Mouse (Mus musculus) urinary bladder, adult 2 months (tissue): ENCODE results near the gene Psd4. TPM values are rescaled to one million over a fixed set of nuclear protein-coding genes. Genes with fewer than 3 reads are reported as not detected.

ENCODE experiments used
- DNase-seq: peaks from one replicate; pipeline ENCODE4 v3.0.0; 2022; ENCODE audit warnings: low spot score
- polyA plus RNA-seq: library from polyadenylated mRNA; depleted of rRNA; stranded (reverse); fragments of >200 nt; gene quantifications from 2 replicates; pipeline ENCODE4 v1.2.3, GENCODE M21; 2012; rRNA removed

Psd4 gene
- polyA plus RNA-seq = 17.9 and 22.3 TPM in 2 replicates

DNA sequence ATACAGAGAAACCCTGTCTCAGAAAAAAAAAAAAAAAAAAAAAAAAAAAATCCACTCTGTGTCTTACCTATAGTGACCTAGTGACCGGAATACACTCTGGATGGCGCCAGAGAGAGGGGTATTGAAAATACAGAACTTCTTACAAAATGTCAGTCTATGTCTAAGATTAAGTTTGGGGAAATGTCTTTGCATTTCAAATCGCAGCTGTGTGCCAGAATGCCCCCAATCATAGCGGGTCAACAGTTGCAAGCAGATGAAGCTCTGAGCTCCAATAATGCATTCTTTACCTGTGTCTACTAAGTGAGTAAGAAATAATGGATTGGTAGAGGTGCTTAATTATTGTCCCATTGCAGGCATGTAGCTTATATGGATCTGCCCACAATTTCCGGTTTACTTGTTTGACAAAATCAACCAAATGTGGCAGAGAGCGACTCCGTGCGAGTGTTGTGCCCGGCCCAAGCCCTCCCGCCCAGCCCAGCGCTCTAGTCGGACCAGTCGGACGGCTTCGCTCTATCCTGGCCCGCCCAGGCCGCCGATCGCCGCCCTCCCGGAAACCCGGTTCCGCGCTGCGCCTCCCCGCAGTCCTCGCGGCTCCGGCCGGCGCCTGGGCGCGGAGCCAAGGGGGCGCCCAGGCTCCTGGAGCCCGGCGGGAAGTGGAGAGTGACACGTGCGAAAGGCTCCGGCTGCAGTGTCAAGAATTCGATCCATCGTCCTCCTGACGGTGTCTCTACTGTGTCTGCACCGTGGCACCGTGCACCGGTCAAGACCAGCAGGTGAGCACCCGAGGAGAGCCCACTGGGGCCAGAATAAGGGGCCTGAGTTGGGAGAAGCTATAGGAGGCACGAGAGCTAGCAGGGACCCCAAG lies at the start of gene Psd4:
TSS of gene Psd4 (plus strand) at position 551 of the 865 bp plus-strand sequence.
- peak; percentile 70 for DNase-seq

DNA sequence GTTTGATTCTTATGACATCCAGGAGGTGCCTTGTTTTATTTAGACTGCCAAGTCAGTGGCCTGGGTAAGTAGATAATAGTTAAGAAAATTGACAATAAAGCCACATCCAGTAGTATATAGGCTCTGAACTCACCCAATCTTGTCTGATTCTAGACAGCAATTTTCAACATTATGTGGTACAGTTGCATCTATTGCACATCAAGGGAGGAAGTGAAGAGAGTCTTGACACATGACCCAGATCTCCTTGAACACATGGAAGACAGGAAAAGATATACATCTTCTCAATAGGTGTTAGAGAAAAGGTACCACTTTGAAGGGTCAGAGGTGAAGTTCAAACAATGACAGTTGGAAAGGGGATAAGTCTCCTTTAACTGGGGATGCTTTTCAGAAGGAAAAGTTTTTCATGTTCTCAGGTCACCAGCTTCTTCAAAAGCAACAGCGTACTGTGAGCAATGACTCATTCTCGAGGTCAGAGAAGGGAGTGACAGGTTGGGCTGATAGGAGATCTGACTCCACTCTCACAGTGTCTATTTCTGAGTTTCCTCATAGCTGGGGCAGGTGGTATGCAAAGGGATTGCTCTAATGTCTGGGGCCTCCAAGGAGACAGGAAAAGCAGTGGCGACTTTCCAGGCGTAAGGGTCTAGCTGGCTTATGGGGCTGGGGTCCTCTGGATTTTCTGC lies 49.3 kb upstream of the Psd4 start:
- no peak for DNase-seq

DNA sequence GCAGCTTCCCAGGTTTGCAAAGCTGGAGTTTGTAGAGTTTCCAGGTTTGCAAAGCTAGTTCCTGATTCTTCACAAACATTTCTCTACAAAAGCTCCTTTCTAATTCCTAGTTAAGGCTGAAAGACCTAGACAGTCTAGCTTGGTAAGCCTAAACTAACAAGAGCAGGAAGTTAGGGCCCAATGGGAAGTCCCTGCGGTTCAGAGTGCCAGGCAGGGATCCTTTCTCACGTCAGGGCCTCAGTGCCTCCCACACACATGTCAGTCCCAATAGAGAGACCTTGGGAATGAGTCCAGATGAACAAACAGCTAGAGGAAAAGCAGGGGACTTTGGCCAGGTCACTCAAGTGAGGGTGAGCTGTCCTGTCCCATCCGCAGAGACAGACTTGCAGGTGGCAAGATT lies 32.0 kb upstream of the Psd4 start:
- DNase-seq = no peak

DNA sequence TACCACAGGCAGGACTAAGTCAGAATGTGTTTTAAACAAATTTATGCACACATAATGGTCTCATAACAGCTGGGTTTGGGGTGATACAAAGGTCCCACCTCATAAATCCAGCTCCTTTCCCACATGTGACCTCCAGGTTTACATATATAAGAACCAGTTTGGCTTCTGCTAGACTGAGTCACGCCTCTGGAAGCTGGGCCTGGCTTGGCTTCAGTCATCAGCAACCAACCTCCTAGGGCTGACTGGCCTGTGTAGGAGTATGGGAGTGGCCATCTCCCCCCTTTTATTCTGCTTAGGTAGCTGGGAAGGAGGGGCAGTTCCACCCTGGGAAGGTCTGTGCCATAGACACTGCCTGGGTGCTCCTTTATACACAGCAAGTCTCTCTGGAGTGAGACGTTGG lies 30.8 kb upstream of the Psd4 start, which contains the start of gene Il1rn:
TSS of gene Il1rn (plus strand) at position 309 of the 400 bp plus-strand sequence.
- DNase-seq = no peak

DNA sequence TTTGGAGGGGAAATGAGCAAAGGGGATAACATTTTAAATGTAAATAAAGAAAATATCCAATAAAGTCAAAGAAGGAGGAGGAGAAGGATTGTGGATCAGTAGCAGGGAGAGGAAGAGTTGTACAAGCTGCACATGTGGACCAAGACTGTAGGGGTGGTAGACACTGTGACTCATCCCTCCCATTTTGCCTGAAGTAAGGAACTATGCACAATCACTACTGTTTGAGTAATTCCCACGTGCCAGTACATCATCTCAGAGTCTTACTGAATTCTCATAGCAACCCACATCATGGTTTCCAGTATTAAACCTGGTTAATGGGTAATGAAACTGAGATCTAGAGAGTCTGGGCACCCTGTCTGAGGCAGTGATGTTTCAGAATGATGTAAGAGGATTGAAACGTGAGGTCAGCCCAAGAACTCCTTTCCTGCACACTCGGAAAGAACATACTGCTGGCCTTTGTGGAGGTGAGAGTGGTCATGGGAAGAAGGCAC lies 25.9 kb upstream of the Psd4 start:
- no peak for DNase-seq

DNA sequence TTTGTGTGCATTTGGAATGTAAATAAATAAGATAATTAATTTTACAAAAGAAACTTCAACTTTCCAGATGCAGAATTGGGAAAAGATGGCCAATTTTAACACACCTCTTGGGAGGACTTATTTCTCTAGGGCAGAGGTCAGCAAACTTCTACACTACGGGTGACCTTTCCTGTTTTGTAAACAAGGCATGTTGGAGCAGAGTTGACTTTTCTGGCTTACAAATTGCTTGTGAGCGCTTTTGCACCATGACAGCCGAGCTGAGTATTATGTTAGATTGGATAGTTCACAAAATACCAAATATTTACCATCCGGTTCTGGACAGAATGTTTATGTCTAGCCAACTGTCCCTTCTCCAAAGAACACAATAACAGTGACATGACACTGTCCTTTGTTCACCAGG lies 22.8 kb upstream of the Psd4 start:
- DNase-seq = no peak

DNA sequence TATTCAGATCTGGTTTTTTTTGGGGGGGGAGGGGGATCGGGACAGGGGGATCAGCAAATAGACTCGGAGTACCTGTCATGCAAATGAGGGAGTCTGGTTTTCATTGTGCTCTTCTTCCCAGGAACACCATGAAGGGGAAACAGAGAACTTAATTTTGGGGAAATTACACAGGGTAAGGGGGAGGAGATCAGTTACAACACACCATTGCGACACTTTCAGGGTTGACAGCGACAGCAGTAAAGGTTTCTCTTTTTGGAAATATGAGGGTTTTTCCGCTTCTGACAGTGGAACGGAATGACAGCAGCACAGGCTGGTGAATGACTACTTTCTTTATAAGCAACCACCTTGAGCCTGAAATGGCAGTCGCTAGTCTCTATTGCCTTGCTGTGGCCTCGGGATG lies 22.3 kb upstream of the Psd4 start:
- DNase-seq = no peak

DNA sequence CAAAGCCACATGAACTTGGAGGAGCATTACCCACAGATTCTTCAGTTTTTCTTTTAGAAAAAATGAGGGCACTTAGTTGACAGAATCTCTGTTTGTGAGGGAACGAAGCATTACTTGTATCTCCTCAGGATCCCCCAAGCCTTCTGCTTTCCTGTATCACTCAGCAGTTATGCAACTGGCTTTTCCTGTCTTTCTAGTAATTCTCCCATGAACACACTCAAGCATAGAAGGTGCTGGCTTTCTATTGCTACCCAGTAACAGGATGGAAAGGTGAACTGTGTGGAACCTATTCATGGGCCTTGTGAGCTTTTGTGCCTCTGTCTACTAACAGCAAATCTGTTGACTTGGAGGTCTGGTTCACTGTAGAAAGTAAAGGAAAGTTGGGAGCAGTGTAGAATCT lies 19.5 kb upstream of the Psd4 start:
- no peak for DNase-seq

DNA sequence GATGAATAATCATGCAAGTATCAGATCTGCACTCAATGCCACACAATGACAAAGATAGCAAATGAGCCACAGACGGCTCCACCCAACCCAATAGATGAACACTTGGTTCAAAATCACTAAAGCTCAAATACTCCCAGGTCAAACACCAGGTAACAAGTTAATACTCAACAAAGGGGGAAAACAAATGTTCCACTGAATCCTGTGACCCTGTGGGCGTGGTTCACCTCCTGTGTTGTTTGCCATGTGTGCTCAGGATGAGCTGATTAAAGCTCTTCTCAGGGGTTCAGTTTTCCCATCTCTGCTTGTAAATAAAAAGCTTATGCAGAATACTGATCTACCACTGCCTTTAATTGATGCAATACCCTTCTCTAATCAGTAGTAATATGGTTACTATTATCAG lies 16.2 kb upstream of the Psd4 start:
- DNase-seq = no peak

DNA sequence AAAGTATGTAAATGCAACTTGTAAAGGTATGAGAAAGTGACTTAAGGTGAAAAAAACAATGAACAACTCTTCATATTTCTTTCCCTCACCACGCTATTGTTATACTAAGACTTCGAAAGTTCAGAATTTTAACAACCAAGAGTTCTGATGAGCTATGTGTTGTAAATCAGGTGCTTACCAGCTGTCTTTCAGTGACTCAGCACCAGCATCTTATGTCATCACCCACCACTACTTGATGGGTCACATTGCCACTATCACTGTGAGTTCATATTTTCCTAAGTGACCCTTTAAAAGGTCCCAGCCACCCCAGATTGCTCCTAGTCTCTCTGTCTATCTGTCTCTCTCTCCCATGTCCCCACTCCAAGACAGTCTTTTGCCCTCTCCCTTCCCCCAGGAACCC lies 14.3 kb upstream of the Psd4 start:
- no peak for DNase-seq

DNA sequence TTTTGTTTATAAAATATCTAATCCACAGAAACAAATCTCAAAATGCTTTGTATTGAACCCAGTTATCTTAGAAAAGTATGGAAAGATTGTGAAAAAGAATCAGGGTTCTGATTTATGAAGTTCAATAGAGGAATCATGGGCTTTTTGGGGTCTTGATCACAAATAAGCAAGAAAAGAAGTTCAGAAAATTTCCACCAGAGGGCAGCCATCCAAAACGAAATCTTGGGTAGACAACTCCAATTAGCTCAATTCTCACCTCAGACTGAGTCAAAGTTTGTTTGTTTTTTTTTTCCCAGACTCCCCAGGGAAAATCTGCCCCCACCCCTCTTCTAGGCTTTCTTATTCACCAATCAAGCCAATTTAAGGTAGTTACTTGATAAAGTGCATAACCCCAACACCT lies 9.7 kb upstream of the Psd4 start:
- DNase-seq = no peak

DNA sequence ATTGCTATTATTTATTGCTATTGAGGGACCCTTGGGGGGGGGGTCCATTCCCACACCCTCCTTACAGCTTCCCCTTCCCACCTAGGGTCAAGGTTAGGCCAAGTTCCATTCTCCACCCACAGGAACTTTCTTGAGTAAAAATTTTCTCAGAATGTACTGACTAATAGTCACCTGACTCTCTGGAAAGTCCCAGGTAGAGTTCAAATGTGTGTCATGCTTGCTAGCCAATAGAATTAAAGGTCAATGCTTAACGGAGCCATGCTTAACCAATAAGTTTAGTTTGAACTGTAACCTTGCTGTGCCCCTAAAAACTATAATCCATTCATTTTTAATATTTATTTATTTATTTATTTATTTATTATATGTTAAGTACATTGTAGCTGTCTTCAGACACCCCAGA lies 8.0 kb upstream of the Psd4 start:
- DNase-seq = no peak

DNA sequence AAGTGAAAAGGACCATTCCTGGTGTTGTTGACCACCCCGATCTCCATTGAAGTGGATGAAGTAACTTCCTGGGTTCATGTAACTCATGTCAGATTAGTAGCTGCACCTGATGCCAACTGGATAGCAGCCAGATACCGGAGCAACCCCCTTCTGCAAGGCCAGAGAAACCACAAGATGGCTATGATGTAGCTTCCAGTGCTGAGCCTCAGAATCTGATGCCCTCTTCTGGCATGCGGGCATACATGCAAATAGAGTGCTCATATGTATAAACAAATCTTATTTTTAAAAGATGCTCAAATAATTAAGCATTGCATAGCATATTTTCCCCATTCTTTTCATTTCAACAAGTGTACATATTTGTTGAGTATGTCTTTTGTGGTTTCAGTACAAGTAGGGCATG lies 3.6 kb upstream of the Psd4 start:
- DNase-seq = no peak

DNA sequence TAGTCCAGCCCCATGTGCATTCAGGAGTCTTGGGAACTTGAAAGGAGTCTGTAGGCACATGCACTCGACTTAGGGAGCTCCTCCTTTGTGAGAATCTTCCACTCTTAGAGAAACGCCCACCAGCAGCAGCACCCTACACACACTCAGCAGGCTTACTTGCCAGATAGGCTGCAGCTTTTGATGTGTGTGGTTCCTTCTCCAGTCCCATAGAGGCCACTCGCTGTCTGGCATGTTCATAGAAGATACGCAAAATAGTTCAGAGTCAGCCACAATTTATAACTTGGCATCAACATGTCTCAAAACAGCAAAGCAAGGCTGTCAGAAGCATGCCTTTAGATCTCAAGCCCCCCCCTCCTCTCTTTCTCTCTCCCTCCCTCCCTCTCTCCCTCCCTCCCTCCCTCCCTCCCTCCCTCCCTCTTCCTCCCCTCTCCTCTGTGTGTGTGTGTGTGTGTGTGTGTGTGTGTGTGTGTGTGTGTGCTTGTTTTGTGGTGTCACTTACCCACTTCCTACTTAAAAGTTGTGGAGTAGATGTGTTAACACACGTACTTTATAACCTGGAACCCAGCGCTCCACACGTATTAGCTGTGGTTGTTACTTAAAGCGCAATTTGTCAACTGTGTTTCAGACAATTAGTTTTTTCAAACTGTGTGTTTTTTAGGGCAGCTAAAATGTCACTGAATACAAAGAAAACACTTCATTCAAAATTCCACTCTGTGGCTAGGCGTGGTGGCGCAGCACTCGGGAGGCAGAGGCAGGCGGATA lies 985 bp upstream of the Psd4 start:
- DNase-seq = no peak

DNA sequence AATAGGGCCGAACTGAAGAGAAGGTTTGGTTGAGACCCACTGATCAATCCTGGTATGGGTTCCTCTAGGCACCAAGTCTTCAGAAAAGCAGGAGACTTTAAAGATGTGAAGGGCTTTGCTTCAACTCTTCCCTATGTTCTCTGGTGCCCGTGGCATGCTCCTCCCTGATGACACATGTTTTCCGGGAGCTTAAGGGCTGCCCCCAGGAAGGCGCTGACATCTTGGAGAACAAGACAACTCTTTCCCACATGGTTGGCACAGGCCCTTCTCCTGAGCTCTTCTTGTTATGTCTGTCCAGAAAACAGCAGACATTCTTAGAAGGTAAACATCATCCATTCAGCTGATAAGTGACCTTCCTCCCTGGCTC lies 498 bp downstream of the Psd4 start:
- DNase-seq = no peak

DNA sequence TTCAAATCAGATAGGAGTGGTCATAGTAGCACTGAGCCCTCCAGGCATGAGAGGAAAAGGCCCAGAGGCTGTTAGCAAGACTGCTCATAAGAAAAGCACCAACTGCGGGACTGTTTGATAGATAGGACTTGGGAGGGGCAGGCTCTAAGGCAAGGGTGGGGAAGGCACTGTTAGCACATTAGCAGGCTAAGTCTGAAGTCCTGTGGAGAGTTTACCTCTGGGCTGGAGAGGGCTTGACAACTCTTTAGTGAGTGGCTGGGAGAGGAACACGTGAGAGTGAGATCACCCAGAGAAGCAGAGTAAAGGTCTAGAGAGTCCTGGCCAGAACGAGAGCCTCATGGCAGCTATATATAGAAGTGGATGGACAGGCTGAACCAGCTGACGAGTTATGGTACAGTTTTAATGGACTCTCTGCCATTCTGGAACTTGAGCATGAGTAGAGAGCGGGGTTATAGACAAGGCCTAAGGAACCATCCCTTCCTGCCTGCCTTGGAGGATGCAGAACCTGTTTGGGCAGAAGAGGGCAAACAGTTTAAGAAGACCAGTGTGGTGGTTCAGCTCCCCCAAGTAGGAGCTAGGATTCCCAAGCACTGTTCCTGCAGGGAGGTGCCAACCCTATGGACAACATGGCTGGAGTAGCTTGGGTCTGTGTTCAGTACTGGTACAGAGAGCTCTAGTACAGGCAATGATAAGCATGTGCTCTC lies 11.5 kb downstream of the Psd4 start:
- no peak for DNase-seq

DNA sequence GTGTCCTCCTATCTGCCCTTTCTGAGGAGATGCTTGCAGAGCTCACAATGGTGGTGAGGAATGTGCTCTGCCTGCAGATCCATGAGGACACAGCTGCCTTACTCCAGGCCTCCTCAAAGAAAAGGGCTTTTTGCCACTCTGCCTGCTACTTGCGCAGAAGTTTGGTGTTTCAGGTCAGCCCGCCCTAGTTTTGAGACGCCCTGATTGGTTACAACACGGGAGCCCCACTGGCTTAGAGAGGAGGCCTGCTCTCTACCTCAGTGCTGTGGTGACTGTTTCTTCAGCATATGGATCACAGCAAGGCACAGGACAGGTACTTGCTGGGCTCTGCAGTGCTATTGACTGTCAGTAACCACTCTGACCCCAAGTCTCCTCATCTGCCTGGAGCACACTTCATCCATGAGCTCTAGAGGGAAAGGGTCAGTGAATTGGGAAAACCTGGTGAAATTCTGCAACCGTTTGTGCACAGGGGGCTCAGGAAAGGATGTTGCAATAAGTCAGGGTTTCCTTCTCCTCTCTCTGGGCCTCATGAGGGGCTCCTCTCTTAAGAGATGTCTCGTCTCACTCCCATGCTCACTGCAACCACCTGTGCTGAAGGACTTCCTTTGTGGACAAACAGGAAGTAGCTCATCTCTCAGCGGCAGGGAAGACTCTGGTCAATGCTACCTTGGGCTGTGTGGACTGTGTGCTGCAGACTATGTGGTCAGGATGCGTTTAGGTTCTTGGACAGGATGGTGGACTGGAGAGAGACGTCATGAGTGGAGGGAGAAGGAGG lies 15.3 kb downstream of the Psd4 start:
- DNase-seq = no peak

DNA sequence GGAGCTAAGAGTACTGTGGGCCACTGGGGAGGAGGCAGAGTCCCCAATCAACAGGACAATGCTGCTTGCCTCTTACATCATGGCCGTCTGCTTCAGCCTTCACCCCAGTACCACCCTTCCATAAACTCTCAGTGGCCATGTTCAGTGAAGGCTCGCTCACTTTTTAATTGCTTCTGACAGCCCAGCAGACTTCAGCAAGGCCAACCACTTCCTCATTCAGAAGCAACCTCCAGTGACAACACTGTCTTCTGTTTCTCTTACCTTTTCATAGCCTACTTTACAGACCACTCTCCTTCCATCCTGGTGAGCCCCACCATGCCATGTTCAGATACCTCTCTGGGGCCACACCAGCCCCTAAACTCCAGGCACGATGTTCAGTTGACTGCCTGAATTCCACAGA lies 16.3 kb downstream of the Psd4 start:
- no peak for DNase-seq

DNA sequence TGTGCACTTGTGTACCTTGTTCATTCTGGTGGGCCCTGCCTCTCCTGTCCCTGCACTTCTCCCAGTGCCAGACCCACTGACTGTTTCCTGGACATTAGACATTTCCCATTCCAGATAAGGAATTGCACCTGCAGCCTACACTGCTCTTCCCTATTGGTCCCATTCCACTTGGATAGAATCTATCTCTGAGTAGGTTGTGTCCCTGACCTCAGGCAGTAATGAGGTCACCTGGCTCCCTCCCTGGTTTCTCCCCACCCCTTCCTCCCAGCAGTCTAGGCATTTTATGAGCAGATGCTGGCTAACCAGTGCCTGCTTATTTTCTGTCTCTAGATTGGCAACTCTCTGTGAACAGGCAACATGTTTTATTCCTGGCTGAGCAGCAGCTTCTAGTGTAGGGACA lies 17.0 kb downstream of the Psd4 start:
- DNase-seq = no peak

DNA sequence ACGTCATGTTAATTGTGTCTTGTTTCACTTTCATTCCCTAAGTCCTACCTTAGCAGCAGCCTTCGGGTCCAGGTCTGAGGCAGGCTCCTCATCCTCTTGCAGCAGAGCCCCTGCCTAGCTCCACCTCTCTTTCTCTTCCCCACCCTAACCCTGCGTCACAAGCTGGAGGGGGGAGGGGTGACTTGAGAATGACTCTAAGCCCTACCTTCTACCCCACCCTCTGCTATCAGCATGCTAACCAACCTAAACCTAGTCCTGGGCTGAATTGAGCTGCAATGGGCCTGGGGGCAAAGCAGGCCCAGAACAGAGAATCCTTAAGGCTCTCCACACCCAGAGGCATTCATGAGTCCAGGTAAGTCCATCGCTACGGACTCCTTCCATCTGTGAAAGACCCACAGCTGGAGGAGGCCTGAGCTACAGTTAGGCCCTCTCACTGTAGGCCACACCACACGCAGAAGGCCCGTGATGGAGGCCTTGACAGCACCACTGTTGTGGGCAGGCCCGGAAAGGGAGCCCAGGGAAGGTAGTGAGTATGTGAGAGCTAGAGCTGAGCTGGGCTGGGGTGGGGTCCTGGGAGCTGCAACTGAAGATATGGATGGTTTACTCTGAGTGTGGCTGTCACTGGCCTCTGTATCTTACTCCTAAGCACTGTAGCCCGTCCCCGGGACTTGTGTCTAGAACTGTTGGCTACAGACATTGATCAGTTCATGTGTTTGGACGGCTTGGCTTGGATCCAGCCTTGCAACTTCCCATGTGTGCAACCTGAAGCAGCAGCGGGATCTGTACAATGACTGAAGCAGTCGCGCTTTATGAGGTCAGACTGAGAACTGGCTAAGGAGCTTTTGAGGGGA lies 18.0 kb downstream of the Psd4 start:
- DNase-seq = no peak
